Mouse (Mus musculus) ZHBTc4 (cell line): ENCODE data around the gene Peli3.
"Not testable (repeated sequence)": the region's sequence is repeated elsewhere in the genome, so short reads cannot be mapped to it uniquely, and the experiment has no call there.

Experiments used
- DNase-seq: peaks from one replicate; pipeline ENCODE4 v3.0.0-alpha.2; 2011; ENCODE audit warnings: low read depth, low spot score

Gene Peli3

GRCm38 (mm10) chr19:4942551-4943252 is at the start of gene Peli3:
Gene Peli3 (minus strand): TSS chr19:4943127.
- DNase-seq = peak; percentile 90

GRCm38 (mm10) chr19:4992371-4992770 is 49.4 kb upstream of the Peli3 start:
- no peak for DNase-seq

GRCm38 (mm10) chr19:4990716-4991115 is 47.8 kb upstream of the Peli3 start:
- no peak for DNase-seq

GRCm38 (mm10) chr19:4990256-4990625 is 47.3 kb upstream of the Peli3 start, which contains the start of gene Npas4:
Gene Npas4 (minus strand): TSS chr19:4990316.
- DNase-seq = no peak

- DNase-seq = no peak
These were observed 46.7 kb upstream of the Peli3 start for GRCm38 (mm10) chr19:4989434-4990255.

GRCm38 (mm10) chr19:4989013-4989412 is 46.1 kb upstream of the Peli3 start:
- DNase-seq = peak; percentile 91

GRCm38 (mm10) chr19:4981767-4982166 is 38.8 kb upstream of the Peli3 start:
- DNase-seq = peak; percentile 78

GRCm38 (mm10) chr19:4968236-4968635 is 25.3 kb upstream of the Peli3 start:
- peak; percentile 77 for DNase-seq

- DNase-seq = peak; percentile 96
These were observed 19.1 kb upstream of the Peli3 start, which contains the start of gene Mrpl11 for GRCm38 (mm10) chr19:4961928-4962601. Gene Mrpl11 (plus strand): TSS chr19:4962147.

GRCm38 (mm10) chr19:4948641-4949040 is 5.7 kb upstream of the Peli3 start:
- DNase-seq = not testable (repeated sequence)

GRCm38 (mm10) chr19:4945540-4945939 is 2.6 kb upstream of the Peli3 start:
- DNase-seq = peak; percentile 68

GRCm38 (mm10) chr19:4943253-4943588 is 294 bp upstream of the Peli3 start:
- DNase-seq = no peak

GRCm38 (mm10) chr19:4937444-4938310 is 5.2 kb downstream of the Peli3 start:
- DNase-seq = peak; percentile 31

GRCm38 (mm10) chr19:4936896-4937295 is 6.0 kb downstream of the Peli3 start:
- no peak for DNase-seq

GRCm38 (mm10) chr19:4928781-4929180 is 14.1 kb downstream of the Peli3 start:
- DNase-seq = no peak

- DNase-seq = peak; percentile 99
These were observed 14.9 kb downstream of the Peli3 start, which contains the start of gene Dpp3 for GRCm38 (mm10) chr19:4927904-4928531. Gene Dpp3 (minus strand): TSS chr19:4928287.

- peak; percentile 88 for DNase-seq
These were observed 17.6 kb downstream of the Peli3 start for GRCm38 (mm10) chr19:4925121-4925860.

- no peak for DNase-seq
These were observed 23.3 kb downstream of the Peli3 start for GRCm38 (mm10) chr19:4919652-4920051.

- DNase-seq = no peak
These were observed 26.1 kb downstream of the Peli3 start for GRCm38 (mm10) chr19:4916827-4917226.
